Mouse (Mus musculus): ENCODE results near the gene Igfbp1.

DNA sequence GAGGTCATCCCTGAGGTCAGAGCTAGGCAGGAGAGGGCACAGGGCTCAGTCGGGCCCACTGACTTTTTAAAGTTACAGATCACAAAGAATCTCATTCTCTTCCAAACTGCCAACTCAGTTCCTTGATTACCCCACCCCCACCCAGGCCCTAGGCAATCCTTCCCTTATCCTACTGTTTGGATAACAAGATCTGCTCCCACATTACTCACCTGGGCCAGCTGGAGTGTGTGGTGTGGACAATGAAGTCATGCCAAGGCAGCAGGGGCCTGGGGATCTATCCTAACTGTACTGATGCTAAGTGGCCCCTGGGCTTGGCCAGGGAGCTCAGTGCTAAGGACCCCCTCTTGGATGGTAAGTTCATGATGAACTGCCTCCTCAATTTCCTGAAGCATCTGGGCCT lies 13.2 kb upstream of the Igfbp1 start:
- TF ChIP-seq POLR2AphosphoS2 (IDR thresholded peaks at IDR 0.05; ENCODE audit: insufficient read length, low read depth) (no peak), POLR2A (IDR thresholded peaks at IDR 0.05; ENCODE audit: insufficient read length, low read depth) (no peak), USF1 (IDR thresholded peaks at IDR 0.05; ENCODE audit: low read depth) (no peak)

Measured in myocyte (in vitro differentiated cells).